Mouse (Mus musculus) E14TG2a.4 (cell line): ENCODE data around the gene Zfp719.

Source experiments
- CTCF ChIP-seq: conservative IDR thresholded peaks from 2 replicates; pipeline ENCODE4 v1.5.1; 2014; ENCODE audit warnings: low read length
- NANOG ChIP-seq: IDR thresholded peaks from 2 replicates; pipeline ENCODE4 v1.6.1; 2014; ENCODE audit warnings: borderline replicate concordance, low read length, mixed read lengths

DNA sequence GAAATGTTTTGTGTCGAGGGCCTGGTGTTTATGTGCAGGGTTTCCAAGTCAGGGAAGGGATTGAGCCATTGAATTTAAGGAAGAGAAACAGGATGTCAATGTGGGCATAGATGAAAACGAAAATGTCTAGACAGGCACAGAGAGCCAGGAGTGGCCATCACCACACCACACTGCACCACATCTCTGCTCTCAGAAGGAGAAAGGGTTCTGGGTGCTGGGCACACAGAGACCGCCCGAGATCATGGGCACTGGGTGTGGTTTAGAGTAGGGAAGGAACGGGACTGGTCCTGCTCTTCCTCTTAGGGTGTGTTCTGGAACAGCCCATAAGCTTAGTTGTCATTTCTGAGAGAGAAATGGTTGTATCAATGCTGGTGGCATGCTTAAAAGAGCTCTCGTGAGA lies 16.1 kb upstream of the Zfp719 start:
- TF ChIP-seq CTCF (no peak), NANOG (no peak)
